Mouse (Mus musculus): ENCODE data around the gene Ddx1. TPM values are rescaled to one million over a fixed set of nuclear protein-coding genes. Genes with fewer than 3 reads are reported as not detected.
A peak's percentile ranks its signal among the peaks of the same experiment; 100 is the strongest.

Gene Ddx1
- polyA plus RNA-seq, 1 experiment from 2014 or later, result 47.3 TPM

DNA sequence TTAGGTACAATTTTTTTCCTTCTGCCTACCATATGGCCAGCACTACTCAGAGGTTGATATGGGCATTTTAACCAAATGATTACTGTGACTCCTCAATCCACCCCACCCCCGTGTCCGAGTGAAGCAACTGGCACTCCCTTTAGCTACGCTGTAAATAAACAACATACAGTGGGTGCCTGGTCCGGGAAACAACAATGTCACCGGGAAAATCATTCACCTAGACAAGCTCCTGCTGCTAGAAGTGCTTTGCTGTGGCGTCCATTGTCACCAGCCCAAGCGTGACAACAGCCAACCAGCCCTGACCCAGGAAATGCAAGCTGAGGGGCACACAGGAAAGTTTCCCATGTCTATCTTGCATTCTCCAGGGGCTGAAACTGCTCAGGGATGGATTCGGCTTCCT, 66.8 kb downstream of the Ddx1 start:
- Histone ChIP-seq H3K9ac (ENCODE audit: low read depth, low read length) (no peak overlapping the region), H3K9me3 (ENCODE audit: control insufficient read depth) (no peaks in the 10 kb centered on the region), H3K4me3 (ENCODE audit: low read depth, low read length) (no peak overlapping the region), H3K36me3 (ENCODE audit: control insufficient read depth, insufficient read depth) (no peaks in the 10 kb centered on the region), H3K4me1 (replicated peaks; ENCODE audit: control insufficient read depth, insufficient read depth, low read length) (peaks cover 7% of the 10 kb centered on the region; the same call in 1 of the 2 replicates), H3K27me3 (replicated peaks; ENCODE audit: control insufficient read depth, insufficient read depth, low read length) (no peaks in the 10 kb centered on the region), H3K4me2 (replicated peaks; ENCODE audit: low read depth) (no peak overlapping the region), H3K27ac (ENCODE audit: low read depth, low read length) (no peak overlapping the region)
- WGBS, result 82% methylated on average over 8 of the region's 8 CpGs
- no peak for ATAC-seq
- no peak for TF ChIP-seq CTCF (IDR thresholded peaks at IDR 0.05; ENCODE audit: low read depth)

DNA sequence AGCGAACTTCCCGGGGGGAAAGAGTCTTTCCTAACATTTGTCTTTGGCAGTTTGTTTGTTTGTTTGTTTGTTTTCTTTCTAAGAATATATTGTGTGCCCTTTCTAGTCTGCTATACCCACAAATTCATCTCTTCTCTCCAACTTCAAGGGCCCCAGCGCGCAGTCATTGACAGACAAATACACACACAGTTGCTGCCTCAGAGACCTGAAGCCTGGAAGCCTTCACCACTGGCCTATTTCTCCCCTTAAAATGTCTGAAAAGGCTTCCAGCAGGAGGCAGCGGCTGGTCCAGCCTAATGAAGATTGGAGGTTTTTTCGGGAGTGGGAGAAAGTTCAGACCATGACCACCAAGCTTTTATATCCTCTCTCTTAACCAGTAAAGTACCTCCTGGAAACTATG, 67.3 kb downstream of the Ddx1 start:
- 79% methylated on average over 6 of the region's 6 CpGs for WGBS
- no peak overlapping the region for H3K4me2 ChIP-seq (replicated peaks; ENCODE audit: low read depth)
- H3K4me3 ChIP-seq (ENCODE audit: low read depth, low read length), result no peak overlapping the region
- no peaks in the 10 kb centered on the region for H3K9me3 ChIP-seq (ENCODE audit: control insufficient read depth)
- no peaks in the 10 kb centered on the region for H3K36me3 ChIP-seq (ENCODE audit: control insufficient read depth, insufficient read depth)
- peaks cover 7% of the 10 kb centered on the region; the same call in 1 of the 2 replicates for H3K4me1 ChIP-seq (replicated peaks; ENCODE audit: control insufficient read depth, insufficient read depth, low read length)
- H3K9ac ChIP-seq (ENCODE audit: low read depth, low read length), result no peak overlapping the region
- no peak for TF ChIP-seq CTCF (IDR thresholded peaks at IDR 0.05; ENCODE audit: low read depth)
- no peak overlapping the region for H3K27ac ChIP-seq (ENCODE audit: low read depth, low read length)
- H3K27me3 ChIP-seq (replicated peaks; ENCODE audit: control insufficient read depth, insufficient read depth, low read length), result no peaks in the 10 kb centered on the region
- no peak for ATAC-seq

- H3K9me3 ChIP-seq (ENCODE audit: control insufficient read depth), result no peaks in the 10 kb centered on the region
- H3K4me1 ChIP-seq (replicated peaks; ENCODE audit: control insufficient read depth, insufficient read depth, low read length), result peaks cover 7% of the 10 kb centered on the region; the same call in 1 of the 2 replicates
- TF ChIP-seq CTCF (IDR thresholded peaks at IDR 0.05; ENCODE audit: low read depth), result no peak
- H3K27ac ChIP-seq (ENCODE audit: low read depth, low read length), result no peak overlapping the region
- WGBS, result 14% methylated on average over 9 of the region's 9 CpGs
- H3K27me3 ChIP-seq (replicated peaks; ENCODE audit: control insufficient read depth, insufficient read depth, low read length), result no peaks in the 10 kb centered on the region
- ATAC-seq, result peak; percentile 14; the same call in 1 of the 2 replicates
- no peak overlapping the region for H3K4me2 ChIP-seq (replicated peaks; ENCODE audit: low read depth)
- H3K36me3 ChIP-seq (ENCODE audit: control insufficient read depth, insufficient read depth), result no peaks in the 10 kb centered on the region
- no peak overlapping the region for H3K9ac ChIP-seq (ENCODE audit: low read depth, low read length)
- no peak overlapping the region for H3K4me3 ChIP-seq (ENCODE audit: low read depth, low read length)
Measured at GRCm38 (mm10) chr12:13180715-13181335, 68.2 kb downstream of the Ddx1 start.

DNA sequence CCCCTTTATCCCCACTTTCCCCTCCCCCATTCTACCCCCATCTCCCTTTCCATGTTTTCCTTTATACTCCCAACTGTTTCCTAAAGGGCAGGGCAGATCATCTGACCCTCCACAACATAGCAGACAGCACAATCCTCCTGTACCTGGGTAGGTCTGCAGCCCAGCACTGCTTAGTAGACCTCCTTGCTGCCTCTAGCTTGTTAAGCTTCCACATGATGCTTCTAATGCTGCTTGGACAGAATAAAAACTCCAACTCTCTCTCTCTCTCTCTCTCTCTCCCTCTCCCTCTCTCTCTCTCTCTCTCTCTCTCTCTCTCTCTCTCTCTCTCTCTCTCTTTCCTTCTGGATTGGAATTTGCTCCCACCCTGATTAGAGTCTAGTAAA, 68.7 kb downstream of the Ddx1 start:
- H3K9me3 ChIP-seq (ENCODE audit: control insufficient read depth), result no peaks in the 10 kb centered on the region
- H3K36me3 ChIP-seq (ENCODE audit: control insufficient read depth, insufficient read depth), result no peaks in the 10 kb centered on the region
- H3K4me1 ChIP-seq (replicated peaks; ENCODE audit: control insufficient read depth, insufficient read depth, low read length), result peaks cover 7% of the 10 kb centered on the region; the same call in 1 of the 2 replicates
- no peaks in the 10 kb centered on the region for H3K27me3 ChIP-seq (replicated peaks; ENCODE audit: control insufficient read depth, insufficient read depth, low read length)
- H3K4me2 ChIP-seq (replicated peaks; ENCODE audit: low read depth), result no peak overlapping the region
- H3K27ac ChIP-seq (ENCODE audit: low read depth, low read length), result no peak overlapping the region
- no peak for ATAC-seq
- no peak overlapping the region for H3K4me3 ChIP-seq (ENCODE audit: low read depth, low read length)
- no peak for TF ChIP-seq CTCF (IDR thresholded peaks at IDR 0.05; ENCODE audit: low read depth)
- H3K9ac ChIP-seq (ENCODE audit: low read depth, low read length), result no peak overlapping the region

GRCm38 (mm10) chr12:13177606-13178005, 71.4 kb downstream of the Ddx1 start:
- Histone ChIP-seq H3K36me3 (ENCODE audit: control insufficient read depth, insufficient read depth) (no peaks in the 10 kb centered on the region), H3K27ac (ENCODE audit: low read depth, low read length) (no peak overlapping the region), H3K27me3 (replicated peaks; ENCODE audit: control insufficient read depth, insufficient read depth, low read length) (no peaks in the 10 kb centered on the region), H3K4me3 (ENCODE audit: low read depth, low read length) (no peak overlapping the region), H3K4me2 (replicated peaks; ENCODE audit: low read depth) (no peak overlapping the region), H3K9me3 (ENCODE audit: control insufficient read depth) (no peaks in the 10 kb centered on the region), H3K9ac (ENCODE audit: low read depth, low read length) (no peak overlapping the region), H3K4me1 (replicated peaks; ENCODE audit: control insufficient read depth, insufficient read depth, low read length) (peaks cover 7% of the 10 kb centered on the region; the same call in 1 of the 2 replicates)
- ATAC-seq, result no peak
- 66% methylated on average over 6 of the region's 6 CpGs for WGBS
- TF ChIP-seq CTCF (IDR thresholded peaks at IDR 0.05; ENCODE audit: low read depth), result no peak

DNA sequence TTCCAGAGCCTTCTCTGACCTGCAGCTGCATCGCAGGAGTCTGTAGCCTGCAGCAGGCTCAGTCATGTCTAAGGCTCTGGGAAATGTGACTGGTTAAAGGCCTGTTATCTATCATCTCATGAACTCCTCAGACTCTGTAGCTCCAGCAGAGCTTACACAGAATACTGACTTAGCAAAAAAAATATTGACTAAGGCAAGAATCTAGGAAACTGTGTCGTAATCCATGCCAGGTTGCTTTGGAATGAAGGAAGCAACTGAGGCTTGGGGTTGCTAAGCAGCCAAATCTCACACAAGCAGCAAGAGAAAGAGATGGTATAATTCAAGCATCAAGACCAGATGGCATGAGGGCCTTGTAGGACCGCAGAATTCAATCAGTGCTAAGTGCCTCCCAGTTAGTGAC, 72.1 kb downstream of the Ddx1 start:
- no peaks in the 10 kb centered on the region for H3K36me3 ChIP-seq (ENCODE audit: control insufficient read depth, insufficient read depth)
- ATAC-seq, result peak; percentile 70
- no peak overlapping the region for H3K4me2 ChIP-seq (replicated peaks; ENCODE audit: low read depth)
- H3K27me3 ChIP-seq (replicated peaks; ENCODE audit: control insufficient read depth, insufficient read depth, low read length), result no peaks in the 10 kb centered on the region
- 50% methylated on average over 3 of the region's 3 CpGs for WGBS
- H3K9me3 ChIP-seq (ENCODE audit: control insufficient read depth), result no peaks in the 10 kb centered on the region
- H3K4me3 ChIP-seq (ENCODE audit: low read depth, low read length), result no peak overlapping the region
- no peak overlapping the region for H3K27ac ChIP-seq (ENCODE audit: low read depth, low read length)
- H3K4me1 ChIP-seq (replicated peaks; ENCODE audit: control insufficient read depth, insufficient read depth, low read length), result peaks cover 7% of the 10 kb centered on the region; the same call in 1 of the 2 replicates
- no peak overlapping the region for H3K9ac ChIP-seq (ENCODE audit: low read depth, low read length)
- no peak for TF ChIP-seq CTCF (IDR thresholded peaks at IDR 0.05; ENCODE audit: low read depth)
